Mouse (Mus musculus) small intestine, adult 2 months (tissue): ENCODE results near the gene Gm45783. TPM values are rescaled to one million over a fixed set of nuclear protein-coding genes. Genes with fewer than 3 reads are reported as not detected.
"Not testable (repeated sequence)": the region's sequence is repeated elsewhere in the genome, so short reads cannot be mapped to it uniquely, and the experiment has no call there.

ENCODE experiments used
- H3K27ac ChIP-seq: fragments of 200-500 bp; 2 replicates; pipeline ENCODE4 v1.5.1; 2012; ENCODE audit warnings: low read depth, low read length, control low read depth, inconsistent platforms; ENCODE audit not compliant: insufficient read depth
- H3K27me3 ChIP-seq: fragments of 200-500 bp; 2 replicates; pipeline ENCODE4 v1.6.1; 2012; ENCODE audit warnings: mild to moderate bottlenecking, moderate library complexity, low read length, inconsistent platforms; ENCODE audit not compliant: control insufficient read depth, insufficient read depth
- H3K36me3 ChIP-seq: fragments of 200-500 bp; 2 replicates; pipeline ENCODE4 v1.6.1; 2012; ENCODE audit warnings: mild to moderate bottlenecking, low read length, control low read depth, inconsistent platforms; ENCODE audit not compliant: control insufficient read depth, insufficient read depth
- H3K4me1 ChIP-seq: fragments of 200-500 bp; 2 replicates; pipeline ENCODE4 v1.6.1; 2012; ENCODE audit warnings: low read length, inconsistent platforms, mixed read lengths; ENCODE audit not compliant: control insufficient read depth, insufficient read depth, insufficient read length
- H3K4me3 ChIP-seq: fragments of 200-500 bp; 2 replicates; pipeline ENCODE4 v1.5.1; 2012; ENCODE audit warnings: low read depth, mild to moderate bottlenecking, control low read depth, inconsistent platforms, low read length, moderate library complexity
- CTCF ChIP-seq: fragments of 200-500 bp; IDR thresholded peaks from 2 replicates; pipeline ENCODE4 v1.5.1; 2012; ENCODE audit warnings: low read depth, mild to moderate bottlenecking, control low read depth, inconsistent platforms, low read length, moderate library complexity, mixed read lengths; ENCODE audit not compliant: insufficient replicate concordance, insufficient read length; ENCODE audit errors: extremely low read depth
- POLR2A ChIP-seq: fragments of 200-500 bp; IDR thresholded peaks from 2 replicates; pipeline ENCODE4 v1.6.1; 2012; ENCODE audit warnings: low read depth, mild to moderate bottlenecking, control low read depth, inconsistent platforms, low read length, moderate library complexity
- WGBS: fragments of 180-500 bp; shearing (Covaris S2); methylation state at CpG from one replicate; pipeline ENCODE4 v1.1.7; 2018; 5-methylcytosine and 5-hydroxymethylcytosine counted together
- polyA plus RNA-seq: library from polyadenylated mRNA; depleted of rRNA; stranded (reverse); fragments of >200 nt; gene quantifications from 2 replicates; pipeline ENCODE4 v1.2.3, GENCODE M21; 2012; rRNA removed

The Gm45783 gene
- polyA plus RNA-seq: not detected in 2 replicates

DNA sequence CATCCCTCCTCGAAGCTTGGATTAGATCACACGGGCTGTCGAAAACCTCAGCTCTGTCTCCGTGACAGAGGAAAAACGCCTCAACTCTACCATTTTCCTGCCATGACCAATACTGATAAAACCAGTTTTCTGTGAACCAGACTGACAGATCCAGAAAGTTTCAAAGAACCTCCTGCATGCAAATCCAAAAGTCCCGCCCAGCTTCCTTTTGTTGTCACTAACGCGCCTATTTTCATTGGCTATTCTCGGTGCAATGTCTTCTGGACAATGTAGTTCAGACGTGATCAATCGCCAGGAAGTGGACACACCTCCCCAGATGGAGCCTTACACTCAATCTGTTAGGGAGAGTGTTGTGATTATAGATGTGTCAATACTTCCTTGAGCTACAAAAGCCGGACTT is at the start of gene Gm45783:
Gm45783 (minus strand) TSS at position 143 of the 400 bp plus-strand sequence.
- H3K36me3 ChIP-seq, H3K27ac ChIP-seq, H3K4me3 ChIP-seq, H3K4me1 ChIP-seq, H3K27me3 ChIP-seq: not testable (repeated sequence)
- WGBS: 46% methylated on average over 12 of the region's 12 CpGs

DNA sequence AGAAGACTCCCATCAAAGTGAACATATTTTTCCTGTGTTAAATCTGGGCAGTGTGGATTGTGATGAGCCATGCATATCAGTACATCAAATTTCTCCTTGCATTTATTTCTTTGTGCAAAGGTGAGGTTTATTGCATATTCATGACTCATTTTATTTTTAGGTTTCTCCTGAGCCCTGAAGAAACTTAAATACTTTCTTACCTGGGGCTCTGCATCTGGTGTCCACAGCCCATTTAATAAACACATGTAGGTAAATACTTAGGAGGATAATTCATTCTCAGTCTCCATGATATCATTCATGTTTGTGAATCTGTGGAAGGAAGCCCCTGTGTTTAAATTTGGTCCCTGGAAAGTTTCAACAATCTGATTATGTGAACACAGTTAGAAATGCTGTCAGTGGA is 25.2 kb upstream of the Gm45783 start, which contains the start of gene Vmn2r31:
Vmn2r31 (minus strand) TSS at position 101 of the 400 bp plus-strand sequence.
- not testable (repeated sequence) for H3K27ac ChIP-seq, H3K4me3 ChIP-seq, H3K36me3 ChIP-seq, H3K4me1 ChIP-seq, H3K27me3 ChIP-seq

DNA sequence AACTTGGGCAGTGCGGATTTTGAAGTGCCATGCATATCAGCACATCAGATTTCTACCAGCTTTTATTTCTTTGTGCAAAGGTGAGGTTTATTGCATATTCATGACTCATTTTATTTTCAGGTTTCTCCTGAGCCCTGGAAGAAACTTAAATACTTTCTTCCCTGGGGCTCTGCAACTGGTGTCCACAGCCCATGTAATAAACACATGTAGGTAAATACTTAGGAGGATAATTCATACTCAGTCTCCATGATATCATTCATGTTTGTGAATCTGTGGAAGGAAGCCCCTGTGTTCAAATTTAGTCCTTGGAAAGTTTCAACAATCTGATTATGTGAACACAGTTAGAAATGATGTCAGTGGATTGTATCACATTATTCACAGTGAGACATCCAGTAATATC is 36.9 kb downstream of the Gm45783 start, which contains the start of gene Vmn2r30:
Vmn2r30 (minus strand) TSS at position 101 of the 400 bp plus-strand sequence.
- H3K27ac ChIP-seq, H3K36me3 ChIP-seq, H3K4me1 ChIP-seq, H3K4me3 ChIP-seq, H3K27me3 ChIP-seq: not testable (repeated sequence)
- no CpG with 5 or more reads among the region's 1 CpGs for WGBS

DNA sequence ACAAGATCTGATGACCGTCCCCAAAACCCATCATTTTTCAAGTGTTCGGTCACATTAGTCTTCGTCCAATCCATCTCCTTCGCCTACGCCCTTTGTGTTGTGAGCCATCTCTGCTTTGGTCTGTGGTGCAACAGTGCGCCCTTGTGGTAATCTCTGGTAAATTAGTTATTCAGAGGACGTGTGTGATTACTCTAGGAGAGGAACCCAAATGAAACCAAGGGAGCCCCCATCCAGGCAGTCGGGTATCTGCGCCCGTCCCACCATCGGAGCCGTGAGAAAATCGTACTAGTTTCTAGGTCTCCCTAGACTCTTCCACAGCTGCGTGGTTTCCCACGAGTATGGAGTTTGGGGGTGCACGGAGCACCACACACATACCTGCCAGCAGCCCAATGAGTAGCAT is 78.8 kb downstream of the Gm45783 start:
- peaks cover 3% of the 10 kb centered on the region; the same call in 1 of the 2 replicates for H3K4me1 ChIP-seq
- WGBS: 80% methylated on average over 16 of the region's 16 CpGs

More for the DNA sequence above, 78.8 kb downstream of the Gm45783 start:
- H3K27me3 ChIP-seq: peaks cover 1% of the 10 kb centered on the region; the same call in 1 of the 2 replicates
- H3K36me3 ChIP-seq: peaks cover 26% of the 10 kb centered on the region
- no peak overlapping the region for H3K27ac ChIP-seq
- TF ChIP-seq POLR2A (no peak), CTCF (peak; percentile 30; the same call in 1 of the 2 replicates)
- H3K4me3 ChIP-seq: no peak overlapping the region

Other genes starting within 250 kb of the Gm45783 start
- 0.03 and 0.33 TPM in 2 replicates for gene Zfp773, start 237.8 kb downstream of the Gm45783 start, polyA plus RNA-seq
- 0.19 and 0.37 TPM in 2 replicates for gene Zfp418, start 203.2 kb downstream of the Gm45783 start, polyA plus RNA-seq
- gene Zfp772, start 164.6 kb downstream of the Gm45783 start, polyA plus RNA-seq: 0.32 and 0.34 TPM in 2 replicates
- gene Vmn2r29, start 127.2 kb downstream of the Gm45783 start, polyA plus RNA-seq: not detected in 2 replicates
- gene Gm45844, start 96.3 kb downstream of the Gm45783 start, polyA plus RNA-seq: 0.23 TPM in 1 of 2 replicates, not detected in the other
- 9.5 and 14.6 TPM in 2 replicates for gene Clcn4, start 73.7 kb downstream of the Gm45783 start, polyA plus RNA-seq
- gene Vmn2r30, start 37.0 kb downstream of the Gm45783 start, polyA plus RNA-seq: not detected in 2 replicates
- not detected in 2 replicates for gene Vmn2r31, start 25.1 kb upstream of the Gm45783 start, polyA plus RNA-seq
- gene Vmn2r32, start 105.4 kb upstream of the Gm45783 start, polyA plus RNA-seq: not detected in 2 replicates
- not detected in 2 replicates for gene Vmn2r33, start 192.2 kb upstream of the Gm45783 start, polyA plus RNA-seq